Mouse (Mus musculus) heart, adult 10 weeks (tissue): ENCODE results near the gene Hal. TPM values are rescaled to one million over a fixed set of nuclear protein-coding genes. Genes with fewer than 3 reads are reported as not detected.

Experiments used
- polyA plus RNA-seq: library from polyadenylated mRNA; stranded (reverse); fragments of 350-450 nt; fragmentation: Illumina TruSeq; extraction: RNeasy Lipid Tissue Mini Kit (QIAGEN cat#74804); gene quantifications from one replicate; pipeline ENCODE4 v1.2.3, GENCODE M21; 2014; ENCODE audit warnings: low read depth, low replicate concordance

The Hal gene
- 0.10 TPM for polyA plus RNA-seq

DNA sequence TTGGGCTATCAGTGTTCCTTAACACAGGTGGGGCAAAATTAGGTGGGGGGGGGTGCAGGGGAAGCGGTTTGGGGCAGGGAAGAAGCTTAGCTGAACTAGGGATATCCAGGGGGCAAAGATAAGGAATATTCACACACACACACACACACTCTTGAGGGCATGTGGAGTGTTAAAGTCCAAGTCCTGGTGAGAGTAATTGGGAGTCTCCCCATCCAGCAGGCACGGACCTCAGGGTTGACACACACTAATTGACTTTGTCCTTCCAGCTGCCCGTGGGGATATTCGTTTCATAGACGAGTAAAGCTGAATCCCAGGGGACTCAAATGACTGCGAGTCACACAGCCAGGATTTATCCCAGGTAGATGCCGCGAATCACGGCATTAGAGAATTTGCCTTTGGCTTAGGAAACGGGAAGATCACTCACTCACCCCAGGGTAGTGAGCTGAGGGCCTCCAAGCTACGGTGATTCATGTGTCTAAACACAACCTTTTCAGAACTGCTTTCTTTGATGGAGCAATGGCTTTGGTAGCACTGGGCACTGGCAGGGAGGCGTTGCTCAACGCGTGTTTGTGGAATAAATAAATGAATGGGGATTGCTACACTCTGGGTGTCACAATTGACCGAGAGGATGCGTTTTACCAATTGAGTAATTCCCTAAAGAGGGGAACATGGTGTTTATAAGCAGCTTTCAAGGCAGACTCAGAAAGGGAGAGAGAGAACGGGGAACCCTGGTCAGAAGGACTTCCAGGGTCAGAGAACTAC lies at the start of gene Hal:
Gene Hal (plus strand): TSS at position 703 of the 762 bp plus-strand sequence.

DNA sequence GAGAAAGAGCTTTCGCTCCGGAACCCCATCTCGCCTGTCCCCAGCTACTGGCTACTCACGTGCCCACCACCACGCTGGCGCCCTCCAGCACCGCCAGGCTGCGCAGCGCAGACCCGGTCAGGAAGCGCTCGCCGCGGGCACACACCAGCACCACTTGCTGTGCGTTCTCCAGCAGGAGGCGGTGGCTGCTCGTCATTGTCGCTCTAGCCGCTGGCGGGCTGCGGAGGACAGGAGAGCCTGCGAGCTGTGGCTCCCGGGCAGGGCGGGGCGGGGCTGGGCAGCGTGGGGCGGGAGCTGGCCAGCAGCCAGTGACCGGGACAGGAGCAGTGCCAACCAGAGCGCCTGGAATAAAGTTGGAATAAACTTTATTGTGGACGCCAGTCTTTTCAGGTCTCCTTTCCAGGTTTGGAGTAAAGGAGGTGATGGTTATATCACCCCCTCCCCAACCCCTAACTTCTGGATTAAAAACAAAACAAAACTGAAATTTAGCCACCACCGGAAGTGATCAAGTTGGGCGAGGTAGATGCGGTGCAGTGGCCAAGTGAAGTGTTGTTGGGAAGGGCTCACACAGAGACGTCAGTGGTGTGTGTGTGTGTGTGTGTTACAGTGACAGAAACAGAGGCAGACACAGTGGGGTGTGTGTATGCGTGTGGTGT lies 51.3 kb downstream of the Hal start, which contains the start of gene Amdhd1:
Gene Amdhd1 (minus strand): TSS at position 259 of the 656 bp plus-strand sequence.

DNA sequence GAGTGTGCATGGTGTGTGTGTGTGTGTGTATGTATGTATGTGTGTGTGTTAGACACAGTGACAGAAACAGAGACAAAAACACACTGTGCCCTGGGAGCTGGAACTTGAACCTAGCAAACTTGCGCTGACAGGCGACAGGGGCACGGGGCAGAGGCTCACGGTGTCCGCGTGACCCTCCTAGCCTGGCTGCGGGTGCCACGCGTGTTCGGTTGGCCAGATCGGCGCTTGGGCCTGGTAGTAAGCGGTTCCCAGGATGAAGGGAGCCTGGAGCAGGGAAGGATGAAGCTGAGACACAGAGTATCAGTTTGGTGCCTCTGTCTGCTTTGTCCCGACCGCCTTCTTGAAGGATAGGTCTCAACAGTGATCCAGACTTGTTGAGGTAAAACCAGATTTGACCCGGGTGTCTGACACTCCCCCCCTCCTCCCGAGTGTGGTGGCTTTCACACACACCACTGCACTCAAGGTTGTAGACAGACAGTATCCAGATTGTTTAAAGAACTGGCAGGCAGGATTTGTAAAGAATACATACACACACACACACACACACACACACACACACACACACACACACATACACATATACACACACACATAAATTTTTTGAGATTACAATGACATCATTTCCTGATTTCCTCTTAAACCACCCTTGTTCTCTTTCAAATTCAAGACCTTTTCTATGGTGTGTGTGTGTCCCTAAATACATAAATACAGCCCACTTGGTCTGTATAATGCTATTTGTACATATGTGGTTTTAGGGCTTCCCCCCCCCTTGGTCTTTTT lies 52.1 kb downstream of the Hal start, which contains the start of gene Ccdc38:
Gene Ccdc38 (plus strand): TSS at position 202 of the 780 bp plus-strand sequence.

Other genes starting within 250 kb of the Hal start
- gene Elk3, start 177.6 kb upstream of the Hal start, polyA plus RNA-seq = 23.5 TPM
- 49.6 TPM for gene Lta4h, start 35.4 kb upstream of the Hal start, polyA plus RNA-seq
- gene Amdhd1, start 51.3 kb downstream of the Hal start, polyA plus RNA-seq = not detected
- not detected for gene Ccdc38, start 51.9 kb downstream of the Hal start, polyA plus RNA-seq
- gene Snrpf, start 100.9 kb downstream of the Hal start, polyA plus RNA-seq = 35.7 TPM
- gene Ntn4, start 151.9 kb downstream of the Hal start, polyA plus RNA-seq = 10.1 TPM